Mouse (Mus musculus): ENCODE measurements around the gene Satb2. TPM values are rescaled to one million over a fixed set of nuclear protein-coding genes. Genes with fewer than 3 reads are reported as not detected.

Satb2 gene
- polyA plus RNA-seq (2014; fragmentation: Nextera tagmentation; extraction: Ambion mirVana) = 0.37 and 0.90 TPM in 2 replicates

- Histone ChIP-seq H3K4me2 (peak within 1 kb of the TSS; percentile 64), H3K9ac (ENCODE audit: low read depth, low read length) (no peak within 1 kb of the TSS), H3K4me3 (ENCODE audit: low read depth, low read length) (peak within 1 kb of the TSS; percentile 35), H3K4me1 (ENCODE audit: control insufficient read depth, insufficient read depth, low read length) (0 out of 2 replicates have a peak, but pooled peaks cover 7% of the 10 kb centered on the region), H3K9me3 (replicated peaks; ENCODE audit: control insufficient read depth, low read length) (no peaks in the 10 kb centered on the region), H3K27ac (ENCODE audit: low read depth, low read length) (no peak within 1 kb of the TSS), H3K36me3 (ENCODE audit: control insufficient read depth, insufficient read depth, low read length) (no peaks in the 10 kb centered on the region), H3K27me3 (ENCODE audit: control insufficient read depth, insufficient read depth, low read length) (peaks cover 73% of the 10 kb centered on the region)
- ATAC-seq (replicated peaks; ENCODE audit: insufficient number of reproducible peaks, low FRiP score, low TSS enrichment) = no peak
- WGBS (ENCODE audit: insufficient replicate concordance) = 2% methylated on average over 19 of the region's 19 CpGs
Measured at GRCm38 (mm10) chr1:56978151-56978700, at the start of gene Satb2. Gene Satb2, minus strand, starts transcription at chr1:56978650.

GRCm38 (mm10) chr1:57018941-57019340, 40.5 kb upstream of the Satb2 start:
- Histone ChIP-seq H3K27me3 (ENCODE audit: control insufficient read depth, insufficient read depth, low read length) (no peaks in the 10 kb centered on the region), H3K27ac (ENCODE audit: low read depth, low read length) (no peak overlapping the region), H3K36me3 (ENCODE audit: control insufficient read depth, insufficient read depth, low read length) (no peaks in the 10 kb centered on the region), H3K4me3 (ENCODE audit: low read depth, low read length) (no peak overlapping the region), H3K4me2 (no peak overlapping the region), H3K9me3 (replicated peaks; ENCODE audit: control insufficient read depth, low read length) (no peaks in the 10 kb centered on the region), H3K4me1 (ENCODE audit: control insufficient read depth, insufficient read depth, low read length) (no peaks in the 10 kb centered on the region), H3K9ac (ENCODE audit: low read depth, low read length) (no peak overlapping the region)
- no peak for ATAC-seq (replicated peaks; ENCODE audit: insufficient number of reproducible peaks, low FRiP score, low TSS enrichment)

GRCm38 (mm10) chr1:57013856-57014255, 35.4 kb upstream of the Satb2 start:
- Histone ChIP-seq H3K9me3 (replicated peaks; ENCODE audit: control insufficient read depth, low read length) (no peaks in the 10 kb centered on the region), H3K27me3 (ENCODE audit: control insufficient read depth, insufficient read depth, low read length) (no peaks in the 10 kb centered on the region), H3K9ac (ENCODE audit: low read depth, low read length) (no peak overlapping the region), H3K4me3 (ENCODE audit: low read depth, low read length) (no peak overlapping the region), H3K4me1 (ENCODE audit: control insufficient read depth, insufficient read depth, low read length) (no peaks in the 10 kb centered on the region), H3K4me2 (no peak overlapping the region), H3K36me3 (ENCODE audit: control insufficient read depth, insufficient read depth, low read length) (no peaks in the 10 kb centered on the region), H3K27ac (ENCODE audit: low read depth, low read length) (no peak overlapping the region)
- no peak for ATAC-seq (replicated peaks; ENCODE audit: insufficient number of reproducible peaks, low FRiP score, low TSS enrichment)

- H3K9me3 ChIP-seq (replicated peaks; ENCODE audit: control insufficient read depth, low read length) = no peaks in the 10 kb centered on the region
- no peaks in the 10 kb centered on the region for H3K4me1 ChIP-seq (ENCODE audit: control insufficient read depth, insufficient read depth, low read length)
- no peak overlapping the region for H3K4me2 ChIP-seq
- no peak overlapping the region for H3K27ac ChIP-seq (ENCODE audit: low read depth, low read length)
- no peaks in the 10 kb centered on the region for H3K27me3 ChIP-seq (ENCODE audit: control insufficient read depth, insufficient read depth, low read length)
- no peak overlapping the region for H3K4me3 ChIP-seq (ENCODE audit: low read depth, low read length)
- ATAC-seq (replicated peaks; ENCODE audit: insufficient number of reproducible peaks, low FRiP score, low TSS enrichment) = no peak
- WGBS (ENCODE audit: insufficient replicate concordance) = 65% methylated on average over 4 of the region's 4 CpGs
- no peak overlapping the region for H3K9ac ChIP-seq (ENCODE audit: low read depth, low read length)
- no peaks in the 10 kb centered on the region for H3K36me3 ChIP-seq (ENCODE audit: control insufficient read depth, insufficient read depth, low read length)
Measured at GRCm38 (mm10) chr1:57009171-57009570, 30.7 kb upstream of the Satb2 start.

GRCm38 (mm10) chr1:56995041-56995440, 16.6 kb upstream of the Satb2 start:
- no peaks in the 10 kb centered on the region for H3K36me3 ChIP-seq (ENCODE audit: control insufficient read depth, insufficient read depth, low read length)
- no peak overlapping the region for H3K27ac ChIP-seq (ENCODE audit: low read depth, low read length)
- no peak overlapping the region for H3K4me3 ChIP-seq (ENCODE audit: low read depth, low read length)
- H3K9ac ChIP-seq (ENCODE audit: low read depth, low read length) = no peak overlapping the region
- no peaks in the 10 kb centered on the region for H3K27me3 ChIP-seq (ENCODE audit: control insufficient read depth, insufficient read depth, low read length)
- no peaks in the 10 kb centered on the region for H3K4me1 ChIP-seq (ENCODE audit: control insufficient read depth, insufficient read depth, low read length)
- WGBS (ENCODE audit: insufficient replicate concordance) = 55% methylated on average over 2 of the region's 2 CpGs
- no peak for ATAC-seq (replicated peaks; ENCODE audit: insufficient number of reproducible peaks, low FRiP score, low TSS enrichment)
- no peak overlapping the region for H3K4me2 ChIP-seq
- H3K9me3 ChIP-seq (replicated peaks; ENCODE audit: control insufficient read depth, low read length) = no peaks in the 10 kb centered on the region

- H3K4me2 ChIP-seq = no peak overlapping the region
- no peaks in the 10 kb centered on the region for H3K9me3 ChIP-seq (replicated peaks; ENCODE audit: control insufficient read depth, low read length)
- H3K27ac ChIP-seq (ENCODE audit: low read depth, low read length) = no peak overlapping the region
- no peak overlapping the region for H3K9ac ChIP-seq (ENCODE audit: low read depth, low read length)
- WGBS (ENCODE audit: insufficient replicate concordance) = 29% methylated on average over 5 of the region's 5 CpGs
- peaks cover 4% of the 10 kb centered on the region; the same call in 1 of the 2 replicates for H3K27me3 ChIP-seq (ENCODE audit: control insufficient read depth, insufficient read depth, low read length)
- no peaks in the 10 kb centered on the region for H3K4me1 ChIP-seq (ENCODE audit: control insufficient read depth, insufficient read depth, low read length)
- no peaks in the 10 kb centered on the region for H3K36me3 ChIP-seq (ENCODE audit: control insufficient read depth, insufficient read depth, low read length)
- ATAC-seq (replicated peaks; ENCODE audit: insufficient number of reproducible peaks, low FRiP score, low TSS enrichment) = no peak
- no peak overlapping the region for H3K4me3 ChIP-seq (ENCODE audit: low read depth, low read length)
Measured at GRCm38 (mm10) chr1:56992310-56992709, 13.9 kb upstream of the Satb2 start.

GRCm38 (mm10) chr1:56991613-56992012, 13.2 kb upstream of the Satb2 start:
- Histone ChIP-seq H3K9me3 (replicated peaks; ENCODE audit: control insufficient read depth, low read length) (no peaks in the 10 kb centered on the region), H3K27me3 (ENCODE audit: control insufficient read depth, insufficient read depth, low read length) (peaks cover 10% of the 10 kb centered on the region; the same call in 1 of the 2 replicates), H3K4me2 (no peak overlapping the region), H3K9ac (ENCODE audit: low read depth, low read length) (no peak overlapping the region), H3K27ac (ENCODE audit: low read depth, low read length) (no peak overlapping the region), H3K4me3 (ENCODE audit: low read depth, low read length) (no peak overlapping the region), H3K36me3 (ENCODE audit: control insufficient read depth, insufficient read depth, low read length) (no peaks in the 10 kb centered on the region), H3K4me1 (ENCODE audit: control insufficient read depth, insufficient read depth, low read length) (no peaks in the 10 kb centered on the region)
- no peak for ATAC-seq (replicated peaks; ENCODE audit: insufficient number of reproducible peaks, low FRiP score, low TSS enrichment)
- 53% methylated on average over 4 of the region's 4 CpGs for WGBS (ENCODE audit: insufficient replicate concordance)

- WGBS (ENCODE audit: insufficient replicate concordance) = 1% methylated on average over 14 of the region's 14 CpGs
- Histone ChIP-seq H3K27ac (ENCODE audit: low read depth, low read length) (no peak overlapping the region), H3K9me3 (replicated peaks; ENCODE audit: control insufficient read depth, low read length) (no peaks in the 10 kb centered on the region), H3K36me3 (ENCODE audit: control insufficient read depth, insufficient read depth, low read length) (no peaks in the 10 kb centered on the region), H3K4me3 (ENCODE audit: low read depth, low read length) (0 out of 2 replicates have a peak overlapping the region, but pooled peaks have one; percentile 16), H3K9ac (ENCODE audit: low read depth, low read length) (no peak overlapping the region), H3K4me2 (no peak overlapping the region), H3K4me1 (ENCODE audit: control insufficient read depth, insufficient read depth, low read length) (no peaks in the 10 kb centered on the region), H3K27me3 (ENCODE audit: control insufficient read depth, insufficient read depth, low read length) (peaks cover 78% of the 10 kb centered on the region)
- ATAC-seq (replicated peaks; ENCODE audit: insufficient number of reproducible peaks, low FRiP score, low TSS enrichment) = no peak
Measured at GRCm38 (mm10) chr1:56984483-56984810, 6.0 kb upstream of the Satb2 start.

GRCm38 (mm10) chr1:56983771-56984482, 5.5 kb upstream of the Satb2 start:
- WGBS (ENCODE audit: insufficient replicate concordance) = 1% methylated on average over 25 of the region's 25 CpGs
- Histone ChIP-seq H3K9ac (ENCODE audit: low read depth, low read length) (no peak overlapping the region), H3K4me3 (ENCODE audit: low read depth, low read length) (0 out of 2 replicates have a peak overlapping the region, but pooled peaks have one; percentile 16), H3K9me3 (replicated peaks; ENCODE audit: control insufficient read depth, low read length) (no peaks in the 10 kb centered on the region), H3K27ac (ENCODE audit: low read depth, low read length) (no peak overlapping the region), H3K36me3 (ENCODE audit: control insufficient read depth, insufficient read depth, low read length) (no peaks in the 10 kb centered on the region), H3K4me2 (0 out of 2 replicates have a peak overlapping the region, but pooled peaks have one; percentile 16), H3K27me3 (ENCODE audit: control insufficient read depth, insufficient read depth, low read length) (peaks cover 80% of the 10 kb centered on the region), H3K4me1 (ENCODE audit: control insufficient read depth, insufficient read depth, low read length) (no peaks in the 10 kb centered on the region)
- no peak for ATAC-seq (replicated peaks; ENCODE audit: insufficient number of reproducible peaks, low FRiP score, low TSS enrichment)
